Mouse (Mus musculus) brain, embryonic 14.5 days (tissue): Measurements from ENCODE around the gene Il9.

Source experiments
- CTCF ChIP-seq: fragments of 200-500 bp; IDR thresholded peaks from 2 replicates; pipeline ENCODE4 v1.5.1; 2012; ENCODE audit warnings: inconsistent platforms, mild to moderate bottlenecking, moderate library complexity, borderline replicate concordance; ENCODE audit not compliant: insufficient read depth, insufficient read length; ENCODE audit errors: extremely low read depth
- POLR2A ChIP-seq: fragments of 200-500 bp; IDR thresholded peaks from 2 replicates; pipeline ENCODE4 v1.6.1; 2012; ENCODE audit warnings: mild to moderate bottlenecking, inconsistent platforms, borderline replicate concordance; ENCODE audit not compliant: poor library complexity, insufficient read depth, insufficient read length, severe bottlenecking; ENCODE audit errors: extremely low read depth

DNA sequence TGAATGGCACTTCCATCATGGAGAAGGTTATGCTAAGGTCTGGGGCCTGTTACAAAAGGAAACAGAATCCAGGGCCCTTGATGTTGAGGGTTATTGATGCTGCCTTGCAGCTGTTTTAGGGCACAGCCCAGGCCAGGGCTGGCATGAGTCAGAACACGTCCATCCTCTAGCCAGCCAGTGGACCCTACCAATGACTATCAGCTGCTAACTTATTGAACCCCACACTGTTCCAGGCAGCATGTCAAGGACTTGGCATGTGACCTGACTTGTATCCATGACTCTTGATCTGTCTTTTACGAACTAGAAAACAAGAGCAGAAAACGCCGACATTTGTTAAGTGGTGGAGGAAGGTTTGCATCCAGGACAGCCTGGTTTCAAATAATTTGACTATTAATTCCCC is 19.3 kb downstream of the Il9 start:
- TF ChIP-seq CTCF (no peak), POLR2A (no peak)
